Mouse (Mus musculus) MEL (cell line): Measurements from ENCODE around the gene Frrs1l. TPM values are rescaled to one million over a fixed set of nuclear protein-coding genes. Genes with fewer than 3 reads are reported as not detected.

ENCODE experiments used
- DNase-seq: peaks from one replicate; pipeline ENCODE4 v3.0.0; 2011; ENCODE audit warnings: low read depth, low spot score
- H3K27ac ChIP-seq: 2 replicates; pipeline ENCODE4 v1.5.1; 2012; ENCODE audit warnings: low read depth, mild to moderate bottlenecking, control low read depth, low read length, moderate library complexity; ENCODE audit not compliant: control insufficient read depth
- H3K27me3 ChIP-seq, 2 experiments: fragments of 150-350 bp in 1 of 2; sonication (generic) in 1 of 2; 2 replicates each; pipeline ENCODE4 v1.6.1; 2012; ENCODE audit warnings: low read length in 2 of 2, mild to moderate bottlenecking in 2 of 2, improper control_type of control experiment in 1 of 2, moderate library complexity in 1 of 2; ENCODE audit not compliant: insufficient read depth in 2 of 2, control insufficient read depth in 1 of 2
- H3K36me3 ChIP-seq, 2 experiments: 2 replicates each; pipeline ENCODE4 v1.6.1; 2012 to 2014; ENCODE audit warnings: low read length in 2 of 2, improper control_type of control experiment in 1 of 2, inconsistent platforms in 1 of 2, mild to moderate bottlenecking in 1 of 2; ENCODE audit not compliant: insufficient read depth in 2 of 2, control insufficient read depth in 1 of 2
- H3K4me1 ChIP-seq, 2 experiments: fragments of 150-350 bp in 1 of 2; sonication (generic) in 1 of 2; 2 replicates each; pipeline ENCODE4 v1.6.1; 2012; ENCODE audit warnings: low read length in 2 of 2, improper control_type of control experiment in 1 of 2, mild to moderate bottlenecking in 1 of 2; ENCODE audit not compliant: insufficient read depth in 2 of 2, control insufficient read depth in 1 of 2
- H3K4me3 ChIP-seq, 2 experiments: fragments of 150-350 bp in 1 of 2; sonication (generic) in 1 of 2; 2 replicates each; pipeline ENCODE4 v1.5.1; 2012; ENCODE audit warnings: low read depth in 2 of 2, low read length in 2 of 2, mild to moderate bottlenecking in 2 of 2, moderate library complexity in 2 of 2, control low read depth in 1 of 2, improper control_type of control experiment in 1 of 2; ENCODE audit not compliant: control insufficient read depth in 1 of 2, insufficient read depth in 1 of 2
- H3K79me2 ChIP-seq: 2 replicates; pipeline ENCODE4 v1.6.1; 2012; ENCODE audit warnings: mild to moderate bottlenecking, low read length, moderate library complexity; ENCODE audit not compliant: control insufficient read depth, poor library complexity, insufficient read depth
- H3K9ac ChIP-seq: 2 replicates; pipeline ENCODE4 v1.6.1; 2012; ENCODE audit warnings: low read depth, mild to moderate bottlenecking, control low read depth, low read length, moderate library complexity; ENCODE audit not compliant: control insufficient read depth, poor library complexity, severe bottlenecking
- H3K9me3 ChIP-seq: fragments of 150-350 bp; sonication (generic); replicated peaks from 2 replicates; pipeline ENCODE4 v1.6.1; 2012; ENCODE audit warnings: mild to moderate bottlenecking, low read length, improper control_type of control experiment, moderate library complexity; ENCODE audit not compliant: insufficient read depth
- CHD1 ChIP-seq: IDR thresholded peaks from 2 replicates; pipeline ENCODE4 v1.6.1; 2012; ENCODE audit warnings: low read depth, mild to moderate bottlenecking, inconsistent platforms, low read length, improper control_type of control experiment
- EP300 ChIP-seq, 2 experiments: IDR thresholded peaks; 2 replicates each; pipeline ENCODE4 v1.6.1; 2011; ENCODE audit warnings: improper control_type of control experiment in 2 of 2, low read length in 2 of 2, low read depth in 1 of 2, mild to moderate bottlenecking in 1 of 2
- GABPA ChIP-seq: IDR thresholded peaks from 2 replicates; pipeline ENCODE4 v1.6.1; 2012; ENCODE audit warnings: low read depth, mild to moderate bottlenecking, inconsistent platforms, low read length, improper control_type of control experiment, moderate library complexity
- KAT2A ChIP-seq: conservative IDR thresholded peaks from 2 replicates; pipeline ENCODE4 v1.6.1; 2012; ENCODE audit warnings: low read depth, low read length, improper control_type of control experiment, inconsistent platforms
- MAZ ChIP-seq: IDR thresholded peaks from 2 replicates; pipeline ENCODE4 v1.6.1; 2012; ENCODE audit warnings: low read depth, mild to moderate bottlenecking, inconsistent platforms, low read length, improper control_type of control experiment
- MEF2A ChIP-seq: IDR thresholded peaks from 2 replicates; pipeline ENCODE4 v1.6.1; 2014; ENCODE audit warnings: low read depth, mild to moderate bottlenecking, inconsistent platforms, low read length, improper control_type of control experiment; ENCODE audit not compliant: poor library complexity, insufficient replicate concordance, severe bottlenecking; ENCODE audit errors: extremely low read depth
- NELFE ChIP-seq: IDR thresholded peaks from 2 replicates; pipeline ENCODE4 v1.6.1; 2011; ENCODE audit warnings: low read depth, low read length, improper control_type of control experiment
- NRF1 ChIP-seq: IDR thresholded peaks from 2 replicates; pipeline ENCODE4 v1.6.1; 2014; ENCODE audit warnings: low read depth, mild to moderate bottlenecking, inconsistent platforms, low read length, improper control_type of control experiment, moderate library complexity; ENCODE audit not compliant: poor library complexity, insufficient read depth, severe bottlenecking
- POLR2AphosphoS2 ChIP-seq: IDR thresholded peaks from 2 replicates; pipeline ENCODE4 v1.6.1; 2011; ENCODE audit warnings: low read length, improper control_type of control experiment
- RAD21 ChIP-seq: IDR thresholded peaks from 2 replicates; pipeline ENCODE4 v1.6.1; 2011; ENCODE audit warnings: mild to moderate bottlenecking, low read depth, low read length, improper control_type of control experiment
- RCOR1 ChIP-seq: IDR thresholded peaks from 2 replicates; pipeline ENCODE4 v1.6.1; 2012; ENCODE audit warnings: low read depth, mild to moderate bottlenecking, inconsistent platforms, low read length, improper control_type of control experiment
- SIN3A ChIP-seq: IDR thresholded peaks from 2 replicates; pipeline ENCODE4 v1.6.1; 2012; ENCODE audit warnings: low read length, improper control_type of control experiment, inconsistent platforms
- TAL1 ChIP-seq: IDR thresholded peaks from 2 replicates; pipeline ENCODE4 v1.6.1; 2012; ENCODE audit warnings: mild to moderate bottlenecking, inconsistent platforms, low read length, moderate library complexity, mixed read lengths
- ZC3H11A ChIP-seq: IDR thresholded peaks from 2 replicates; pipeline ENCODE4 v1.6.1; 2012; ENCODE audit warnings: low read depth, mild to moderate bottlenecking, inconsistent platforms, low read length, improper control_type of control experiment
- ZKSCAN1 ChIP-seq: IDR thresholded peaks from 2 replicates; pipeline ENCODE4 v1.6.1; 2012; ENCODE audit warnings: low read depth, mild to moderate bottlenecking, inconsistent platforms, low read length, improper control_type of control experiment, moderate library complexity
- polyA plus RNA-seq, 2 experiments: library from polyadenylated mRNA; stranded (reverse) in 1 of 2; unstranded in 1 of 2; fragments of >175 nt in 1 of 2; fragments of >200 nt in 1 of 2; gene quantifications; 2 replicates each; pipeline versions ENCODE4 v1.2.1 to v1.2.4; 2012; ENCODE audit warnings: low replicate concordance in 2 of 2, low read depth in 1 of 2; ENCODE audit not compliant: insufficient read length in 2 of 2, insufficient read depth in 1 of 2, missing spikeins in 1 of 2
- total RNA-seq: library from RNA; depleted of rRNA; stranded (reverse); fragments of 300-350 nt; gene quantifications from 2 replicates; pipeline ENCODE4 v1.2.3, GENCODE M21; 2012

Gene Frrs1l
- total and polyA plus RNA-seq, 3 experiments: not detected

GRCm38 (mm10) chr4:56933154-56933553, 57.0 kb downstream of the Frrs1l start:
- H3K4me1 ChIP-seq: no peaks in the 10 kb centered on the region
- peaks cover 0 to 15% of the 10 kb centered on the region in 2 experiments; a peak in 2 of 4 replicates for H3K36me3 ChIP-seq
- no peak for DNase-seq
- no peak overlapping the region for H3K4me3 ChIP-seq
- no peaks in the 10 kb centered on the region for H3K27me3 ChIP-seq
- H3K79me2 ChIP-seq: peaks cover 3% of the 10 kb centered on the region
- no peak overlapping the region for H3K9ac ChIP-seq
- TF ChIP-seq NELFE (no peak), GABPA (no peak), POLR2AphosphoS2 (no peak), MAZ (no peak), ZC3H11A (no peak), TAL1 (no peak), RAD21 (no peak), CHD1 (no peak)
- H3K27ac ChIP-seq: no peak overlapping the region
- no peaks in the 10 kb centered on the region for H3K9me3 ChIP-seq

GRCm38 (mm10) chr4:56932096-56932495, 58.1 kb downstream of the Frrs1l start:
- no peak for TF ChIP-seq NRF1
- TF ChIP-seq EP300 (IDR thresholded peaks at IDR 0.05; ENCODE audit: low read depth in 1 of 2, low read length in 2 of 2): no peak
- no peak for TF ChIP-seq RCOR1
- no peak for TF ChIP-seq SIN3A
- no peak for TF ChIP-seq CHD1
- no peak for TF ChIP-seq MEF2A
- no peak for TF ChIP-seq KAT2A
- TF ChIP-seq RAD21: no peak
- TF ChIP-seq ZC3H11A: no peak
- TF ChIP-seq ZKSCAN1: no peak
- no peak for TF ChIP-seq POLR2AphosphoS2
- no peak for DNase-seq
- peaks cover 0 to 20% of the 10 kb centered on the region in 2 experiments; a peak in 2 of 4 replicates for H3K36me3 ChIP-seq
- no peak overlapping the region for H3K9ac ChIP-seq
- H3K9me3 ChIP-seq: no peaks in the 10 kb centered on the region
- no peak overlapping the region for H3K27ac ChIP-seq
- H3K79me2 ChIP-seq: peaks cover 2% of the 10 kb centered on the region
- no peak overlapping the region for H3K4me3 ChIP-seq
- no peaks in the 10 kb centered on the region for H3K4me1 ChIP-seq
- no peaks in the 10 kb centered on the region for H3K27me3 ChIP-seq
